7 mouse cellular contexts compared by ENCODE assay signal in the genomic region with DNA sequence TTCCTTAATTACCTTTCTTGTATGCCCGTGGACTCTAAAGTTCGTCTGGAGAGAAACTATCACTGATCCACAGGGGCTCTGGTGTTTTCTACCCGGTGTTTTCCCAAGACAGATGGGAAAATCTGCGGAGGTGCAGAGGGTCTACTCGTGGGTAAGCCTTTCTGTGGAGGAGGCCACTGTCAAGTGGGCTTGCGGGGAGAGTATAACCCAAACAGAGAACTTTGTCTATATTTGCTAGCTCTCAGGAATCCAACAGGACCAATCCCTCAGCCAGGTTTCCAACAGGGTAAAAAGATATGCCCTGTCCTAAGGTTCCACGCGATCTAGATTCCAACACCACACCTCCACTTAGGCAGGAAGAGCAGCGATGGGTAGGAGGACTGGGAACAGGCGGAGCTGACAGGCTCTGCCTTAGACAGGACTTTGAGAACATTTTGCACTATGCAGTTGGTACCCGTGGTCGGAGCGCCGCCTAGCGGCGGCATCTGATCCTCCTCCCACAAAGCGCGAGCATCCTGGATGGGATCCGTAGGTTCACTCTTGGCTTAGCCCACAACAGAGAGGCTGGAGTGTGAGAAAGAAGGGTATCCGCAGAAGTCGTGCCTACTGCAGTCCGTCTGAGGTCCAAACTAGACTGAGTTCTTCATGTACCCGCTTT. TPM values are rescaled to one million over a fixed set of nuclear protein-coding genes. Genes with fewer than 3 reads are reported as not detected.
DNase-seq lines count a peak whose midpoint lies in the region; ATAC-seq lines count a peak whose summit lies in the region.

No protein-coding gene starts in this region.

- no peak overlapping the region for H3K9ac ChIP-seq in hindbrain, embryonic 15.5 days

- H3K9me3 ChIP-seq in hindbrain, embryonic 15.5 days = no peaks in the 10 kb centered on the region

- H3K4me3 ChIP-seq in hindbrain, embryonic 15.5 days = no peak overlapping the region

- no peak overlapping the region for H3K4me2 ChIP-seq in hindbrain, embryonic 15.5 days

- peaks cover 4% of the 10 kb centered on the region; the same call in 1 of the 2 replicates for H3K27me3 ChIP-seq in hindbrain, embryonic 15.5 days

- 20% methylated on average over 23 of the region's 23 CpGs for WGBS in hindbrain, embryonic 15.5 days

- DNase-seq in WW6 (ENCODE audit: low read depth, low spot score) = peak; percentile 69
- peak; percentile 28 for DNase-seq in cerebellum, adult 8-10 months
- peak; percentile 89 for DNase-seq in forelimb bud, embryonic 11.5 days (ENCODE audit: low read depth, low spot score)
- peak; percentile 45 for DNase-seq in left cerebral cortex, adult 11 months (ENCODE audit: low spot score)
- DNase-seq in right cerebral cortex, postnatal 14 days = peak; percentile 68

- peaks cover 6% of the 10 kb centered on the region; the same call in 1 of the 2 replicates for H3K4me1 ChIP-seq in hindbrain, embryonic 15.5 days (replicated peaks)

- ATAC-seq in hindbrain, embryonic 15.5 days (ENCODE audit: low FRiP score, low read depth) = peak; percentile 93
- peak; percentile 85 for ATAC-seq in megakaryocyte progenitor cell, adult 5-6 weeks (replicated peaks; ENCODE audit: poor library complexity)

- H3K27ac ChIP-seq in hindbrain, embryonic 15.5 days (replicated peaks) = no peak overlapping the region

- H3K36me3 ChIP-seq in hindbrain, embryonic 15.5 days = no peaks in the 10 kb centered on the region

RNA-seq across cellular contexts. Expression of gene Erv3, which starts 46.9 kb away (rescaled TPM):
- not detected in 2 replicates for polyA plus RNA-seq in hindbrain, embryonic 15.5 days (2015; fragmentation: Nextera tagmentation; extraction: Ambion mirVana)
- total RNA-seq in megakaryocyte progenitor cell, adult 5-6 weeks (2015) = not detected in 2 replicates
- not detected in 2 replicates for total RNA-seq in megakaryocyte progenitor cell, adult 5-6 weeks (2017)

Comparison
In these comparisons a context has a peak if more than half of its experiments do, and no peak if none do; other contexts are left out.
1. DNase-seq: peak in every context shown above with its lines; median percentile 89 in forelimb bud, embryonic 11.5 days; 69 in WW6; 68 in right cerebral cortex, postnatal 14 days; 45 in left cerebral cortex, adult 11 months; 28 in cerebellum, adult 8-10 months.